Mouse (Mus musculus) midbrain, embryonic 16.5 days (tissue): ENCODE measurements around the gene Wee2. TPM values are rescaled to one million over a fixed set of nuclear protein-coding genes. Genes with fewer than 3 reads are reported as not detected.
A peak's percentile ranks its signal among the peaks of the same experiment; 100 is the strongest.

Source experiments
- ATAC-seq: fragments of 200-750 bp; cut with Nextera tagmentation; 2 replicates; pipeline ENCODE4 v1.8.0; 2017; ENCODE audit warnings: moderate TSS enrichment
- H3K27ac ChIP-seq: fragments of 300-500 bp; sonication (generic); 2 replicates; pipeline ENCODE4 v1.5.1; 2014; ENCODE audit warnings: mild to moderate bottlenecking, low read length, mixed read lengths
- H3K27me3 ChIP-seq: fragments of 300-500 bp; sonication (generic); 2 replicates; pipeline ENCODE4 v1.6.1; 2014; ENCODE audit warnings: low read depth, low read length, mixed read lengths; ENCODE audit not compliant: control insufficient read depth, insufficient read depth
- H3K36me3 ChIP-seq: fragments of 300-500 bp; sonication (generic); 2 replicates; pipeline ENCODE4 v1.6.1; 2014; ENCODE audit warnings: mild to moderate bottlenecking, low read length, moderate library complexity, mixed read lengths; ENCODE audit not compliant: control insufficient read depth, insufficient read depth
- H3K4me1 ChIP-seq: fragments of 300-500 bp; sonication (generic); 2 replicates; pipeline ENCODE4 v1.6.1; 2014; ENCODE audit warnings: mild to moderate bottlenecking, low read length, mixed read lengths; ENCODE audit not compliant: control insufficient read depth, insufficient read depth
- H3K4me2 ChIP-seq: fragments of 300-500 bp; sonication (generic); 2 replicates; pipeline ENCODE4 v1.6.1; 2014; ENCODE audit warnings: mild to moderate bottlenecking, low read length, mixed read lengths
- H3K4me3 ChIP-seq: fragments of 300-500 bp; sonication (generic); 2 replicates; pipeline ENCODE4 v1.5.1; 2014; ENCODE audit warnings: low read depth, mild to moderate bottlenecking, low read length, moderate library complexity, mixed read lengths
- H3K9ac ChIP-seq: fragments of 300-500 bp; sonication (generic); 2 replicates; pipeline ENCODE4 v1.6.1; 2014; ENCODE audit warnings: low read depth, low read length, mixed read lengths
- H3K9me3 ChIP-seq: fragments of 300-500 bp; sonication (generic); replicated peaks from 2 replicates; pipeline ENCODE4 v1.6.1; 2014; ENCODE audit warnings: mild to moderate bottlenecking, low read length, mixed read lengths; ENCODE audit not compliant: control insufficient read depth, poor library complexity, severe bottlenecking
- WGBS: fragments of 180-500 bp; shearing (Covaris S2); extraction: QIAGEN DNeasy Blood & Tissue Kit; methylation state at CpG from one replicate; pipeline ENCODE4 v1.1.7; 2014; 5-methylcytosine and 5-hydroxymethylcytosine counted together
- polyA plus RNA-seq: library from polyadenylated mRNA; unstranded; fragments of >200 nt; fragmentation: Nextera tagmentation; extraction: Ambion mirVana; gene quantifications from 2 replicates; pipeline ENCODE4 v1.2.1, GENCODE M21; 2015

The Wee2 gene
- polyA plus RNA-seq, 1 experiment from 2014 or later: 0.10 TPM

DNA sequence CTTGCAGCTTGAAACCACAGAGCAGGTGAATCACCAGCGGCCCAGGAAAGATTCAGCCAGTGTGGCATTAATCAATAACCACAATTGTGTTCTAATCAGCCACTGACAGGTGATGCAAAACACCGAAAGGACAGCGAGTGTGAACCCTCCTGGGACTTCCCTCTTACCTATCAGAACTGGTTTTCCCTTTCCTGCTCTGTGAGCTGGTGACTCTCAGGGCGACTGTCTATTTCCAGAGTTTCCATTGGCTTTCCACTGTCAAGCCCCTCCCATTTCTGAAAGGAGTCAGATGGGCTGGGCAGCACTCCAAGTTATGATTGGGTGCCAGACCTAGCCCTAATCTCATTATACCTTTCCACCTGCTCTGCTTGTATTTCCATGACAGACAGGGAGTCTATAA, 7.5 kb upstream of the Wee2 start:
- no peaks in the 10 kb centered on the region for H3K36me3 ChIP-seq
- H3K27me3 ChIP-seq: no peaks in the 10 kb centered on the region
- H3K4me3 ChIP-seq: no peak overlapping the region
- no peak for ATAC-seq
- no peak overlapping the region for H3K27ac ChIP-seq
- H3K4me1 ChIP-seq: peaks cover 13% of the 10 kb centered on the region
- no peak overlapping the region for H3K9ac ChIP-seq
- no peaks in the 10 kb centered on the region for H3K9me3 ChIP-seq
- H3K4me2 ChIP-seq: no peak overlapping the region
- 65% methylated on average over 4 of the region's 4 CpGs for WGBS

DNA sequence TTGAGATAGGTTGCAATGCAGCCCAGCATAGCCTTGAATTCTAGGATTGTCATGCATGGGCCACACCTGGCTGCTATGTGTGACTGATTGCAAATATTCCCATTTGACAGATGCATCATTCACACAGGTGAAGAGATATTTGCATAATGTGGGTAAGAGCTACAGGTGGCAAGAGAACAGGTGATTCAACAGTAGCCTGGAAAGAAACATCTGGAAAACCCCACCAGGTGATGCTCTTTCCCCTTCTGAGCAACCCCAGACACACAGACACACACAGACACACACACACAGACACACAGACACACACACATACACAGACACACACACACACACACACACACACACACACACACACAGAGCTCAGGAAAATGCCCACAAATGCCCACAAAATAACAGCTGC, 7.1 kb upstream of the Wee2 start:
- Histone ChIP-seq H3K36me3 (no peaks in the 10 kb centered on the region), H3K9me3 (no peaks in the 10 kb centered on the region), H3K27ac (0 out of 2 replicates have a peak overlapping the region, but pooled peaks have one; percentile 13), H3K4me3 (no peak overlapping the region), H3K4me2 (no peak overlapping the region), H3K9ac (no peak overlapping the region), H3K4me1 (peaks cover 16% of the 10 kb centered on the region), H3K27me3 (no peaks in the 10 kb centered on the region)
- ATAC-seq: no peak

DNA sequence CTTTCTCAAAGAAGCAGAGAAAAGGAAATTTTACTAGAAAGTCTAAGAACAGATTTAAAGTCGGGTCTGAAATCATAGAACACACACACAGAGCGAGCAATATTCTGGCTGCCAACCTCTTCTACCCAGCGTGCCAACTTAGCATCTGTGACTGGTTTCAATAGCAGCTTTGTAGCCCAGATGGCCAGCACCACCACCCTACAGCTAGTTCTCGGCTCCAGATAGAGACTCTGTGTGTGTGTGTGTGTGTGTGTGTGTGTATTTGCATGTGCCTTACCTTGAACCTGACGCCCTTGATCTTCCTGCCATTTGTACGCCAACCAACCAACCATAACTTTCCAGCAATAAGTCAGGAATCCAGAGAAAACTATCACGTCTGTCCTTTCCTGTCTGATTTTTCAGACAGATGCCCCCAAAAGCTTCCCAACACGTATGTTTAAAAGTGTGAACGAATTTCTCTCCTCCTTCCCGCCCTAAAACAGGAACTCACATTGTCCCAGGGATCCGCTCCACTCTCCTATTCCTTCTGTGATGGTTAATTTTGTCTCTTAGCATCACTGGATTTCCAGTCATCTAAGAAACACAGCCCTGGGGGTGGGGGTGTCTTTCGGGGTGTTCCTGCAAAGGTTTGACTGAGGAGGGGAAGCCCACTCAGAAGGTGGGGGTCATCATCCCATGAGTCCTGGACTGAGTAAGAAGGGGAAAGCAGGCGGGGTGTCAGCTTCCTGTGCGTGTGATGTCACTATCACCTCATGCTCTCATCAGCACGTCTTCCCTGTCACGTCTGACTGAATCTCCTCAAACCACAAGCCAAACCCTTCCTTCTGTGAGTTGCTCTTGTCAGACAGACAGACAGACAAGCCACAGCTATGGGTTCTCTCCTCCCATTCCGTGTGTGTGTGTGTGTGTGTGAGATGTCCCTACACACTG, 6.3 kb upstream of the Wee2 start:
- Histone ChIP-seq H3K27ac (no peak overlapping the region), H3K4me1 (peaks cover 16% of the 10 kb centered on the region), H3K36me3 (no peaks in the 10 kb centered on the region), H3K27me3 (no peaks in the 10 kb centered on the region), H3K4me2 (no peak overlapping the region), H3K4me3 (no peak overlapping the region), H3K9ac (no peak overlapping the region), H3K9me3 (no peaks in the 10 kb centered on the region)
- ATAC-seq: no peak
- WGBS: 89% methylated on average over 17 of the region's 17 CpGs

DNA sequence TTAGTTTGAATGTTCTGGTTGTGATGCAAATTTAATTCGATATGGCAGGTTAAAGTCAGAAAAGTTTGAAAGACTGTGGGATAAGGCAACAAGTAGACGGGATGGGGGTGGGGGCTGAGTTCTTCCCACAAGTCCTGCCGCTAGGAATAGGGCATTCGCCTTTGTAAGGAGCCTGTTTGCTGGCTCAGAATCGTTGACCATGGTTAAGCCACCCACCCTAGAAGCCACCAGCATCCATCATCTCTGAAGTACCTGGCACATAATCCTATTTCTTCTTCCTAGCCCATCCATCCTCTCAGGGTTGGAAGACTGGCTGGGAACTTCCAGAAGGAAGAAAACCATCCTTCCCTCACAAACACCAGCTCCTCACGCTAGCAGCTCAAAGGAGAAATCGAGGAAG, 4.2 kb upstream of the Wee2 start:
- peak overlapping the region; percentile 53 for H3K4me3 ChIP-seq
- no peaks in the 10 kb centered on the region; the same call in 1 of the 2 replicates for H3K27me3 ChIP-seq
- WGBS: 5% methylated on average over 7 of the region's 7 CpGs
- H3K36me3 ChIP-seq: no peaks in the 10 kb centered on the region
- no peaks in the 10 kb centered on the region for H3K9me3 ChIP-seq
- H3K4me2 ChIP-seq: peak overlapping the region; percentile 78
- peak overlapping the region; percentile 72 for H3K9ac ChIP-seq
- ATAC-seq: no peak; the same call in 1 of the 2 replicates
- H3K27ac ChIP-seq: peak overlapping the region; percentile 80
- H3K4me1 ChIP-seq: peaks cover 13% of the 10 kb centered on the region

DNA sequence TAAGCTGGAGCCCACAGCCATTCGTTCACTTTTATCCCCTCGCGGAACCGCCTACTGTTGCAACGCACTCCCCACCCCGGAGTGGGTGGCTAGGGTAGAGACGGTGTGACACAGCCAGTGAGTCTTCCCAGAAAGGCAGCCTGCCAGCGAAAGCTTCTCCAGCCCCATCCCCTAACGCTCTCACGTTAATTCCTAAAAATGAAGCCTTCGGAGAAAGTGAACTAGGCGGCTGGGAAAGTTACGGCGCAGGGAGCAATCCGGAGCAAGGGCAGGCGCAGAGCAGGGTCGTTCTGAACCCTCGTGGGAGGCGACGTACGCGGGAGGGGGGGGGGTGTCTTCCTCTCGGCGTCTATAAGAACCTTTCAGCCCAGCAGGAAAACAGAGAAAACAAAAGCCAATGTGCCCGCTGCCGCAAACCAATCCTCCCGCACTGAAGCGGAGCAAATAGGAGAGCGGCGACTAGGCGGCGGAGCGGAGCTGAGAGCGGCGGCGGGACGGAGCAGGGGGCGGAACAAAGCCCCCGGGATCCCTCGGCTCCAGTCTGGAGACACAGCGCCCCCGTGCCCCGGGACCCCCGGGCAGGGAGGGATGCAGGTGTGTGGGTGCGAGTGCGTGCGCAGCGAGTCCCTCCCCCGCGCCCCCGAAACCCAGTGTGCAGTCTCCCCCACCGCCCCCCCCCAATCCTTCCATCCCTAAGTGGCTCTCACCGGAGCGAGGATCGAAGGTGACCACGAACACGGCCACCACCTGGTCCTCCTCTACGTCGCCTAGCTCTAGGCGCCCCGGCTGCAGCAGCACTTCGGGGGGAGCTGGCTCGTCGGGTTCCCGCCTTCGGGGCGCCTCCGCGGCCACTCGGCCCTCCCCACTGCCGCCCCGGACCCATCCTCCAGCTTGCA, 3.5 kb upstream of the Wee2 start:
- peaks cover 13% of the 10 kb centered on the region for H3K4me1 ChIP-seq
- under 1% methylated on average over 50 of the region's 72 CpGs for WGBS
- H3K36me3 ChIP-seq: no peaks in the 10 kb centered on the region
- H3K4me2 ChIP-seq: peak overlapping the region; percentile 78
- H3K9ac ChIP-seq: peak overlapping the region; percentile 72
- no peaks in the 10 kb centered on the region for H3K9me3 ChIP-seq
- peak overlapping the region; percentile 80 for H3K27ac ChIP-seq
- no peaks in the 10 kb centered on the region; the same call in 1 of the 2 replicates for H3K27me3 ChIP-seq
- H3K4me3 ChIP-seq: peak overlapping the region; percentile 53
- peak; percentile 80 for ATAC-seq

DNA sequence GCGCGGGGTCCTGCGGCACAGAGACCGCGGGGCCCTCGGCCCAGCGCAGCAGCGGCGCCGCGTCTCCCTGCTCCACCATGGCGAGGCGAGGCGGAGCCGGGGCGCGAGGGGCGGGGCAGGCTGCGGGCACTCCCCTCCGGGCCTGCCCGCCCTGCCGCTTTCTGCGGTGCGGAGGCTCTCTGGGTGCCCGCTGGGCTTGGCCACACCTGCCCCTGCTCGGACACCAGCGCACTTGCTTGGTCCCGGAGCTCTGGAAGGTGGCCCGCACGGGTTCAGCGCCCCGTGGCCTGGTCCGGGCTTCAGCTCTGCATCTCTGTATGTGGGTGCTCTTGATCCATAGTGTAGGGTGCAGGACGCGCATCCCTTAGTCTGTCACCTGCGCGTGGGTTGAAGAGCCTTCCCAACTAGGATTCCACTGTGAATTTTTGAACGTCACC, 2.8 kb upstream of the Wee2 start, which contains the start of gene E330009J07Rik:
TSS of gene E330009J07Rik (minus strand) at position 89 of the 437 bp plus-strand sequence.
- 2% methylated on average over 35 of the region's 38 CpGs for WGBS

DNA sequence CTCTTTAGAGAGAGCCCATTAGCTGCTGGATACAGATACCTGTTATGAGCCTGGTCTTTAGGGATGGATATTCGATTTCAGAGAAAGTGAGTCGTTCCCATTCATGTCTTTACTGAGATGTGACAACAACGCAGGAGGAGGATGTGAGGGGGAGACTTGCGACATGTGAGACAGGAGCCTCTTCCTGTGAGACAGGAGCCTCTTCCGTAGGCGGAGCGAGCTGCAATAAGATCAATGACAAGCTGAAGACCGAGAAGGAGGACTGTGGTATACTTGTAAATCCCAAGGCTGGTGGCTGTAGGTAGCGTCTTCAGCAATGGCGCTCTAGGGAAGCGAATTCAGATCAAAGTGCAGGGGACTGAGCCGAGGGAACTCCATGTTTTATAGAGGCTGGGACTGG, 843 bp downstream of the Wee2 start:
- H3K9me3 ChIP-seq: no peaks in the 10 kb centered on the region
- peaks cover 4% of the 10 kb centered on the region for H3K4me1 ChIP-seq
- H3K4me2 ChIP-seq: no peak overlapping the region
- no peak overlapping the region for H3K9ac ChIP-seq
- ATAC-seq: no peak
- H3K27ac ChIP-seq: no peak overlapping the region
- no peak overlapping the region for H3K4me3 ChIP-seq
- no peaks in the 10 kb centered on the region; the same call in 1 of the 2 replicates for H3K27me3 ChIP-seq
- 49% methylated on average over 12 of the region's 12 CpGs for WGBS
- H3K36me3 ChIP-seq: no peaks in the 10 kb centered on the region

More for the DNA sequence above, 2.8 kb upstream of the Wee2 start, which contains the start of gene E330009J07Rik:
- H3K27ac ChIP-seq: peak within 1 kb of the TSS; percentile 80
- peak; percentile 88 for ATAC-seq
- peaks cover 13% of the 10 kb centered on the region for H3K4me1 ChIP-seq
- H3K9ac ChIP-seq: peak within 1 kb of the TSS; percentile 72
- no peaks in the 10 kb centered on the region for H3K36me3 ChIP-seq
- peak within 1 kb of the TSS; percentile 53 for H3K4me3 ChIP-seq
- no peaks in the 10 kb centered on the region; the same call in 1 of the 2 replicates for H3K27me3 ChIP-seq
- H3K4me2 ChIP-seq: peak within 1 kb of the TSS; percentile 78
- no peaks in the 10 kb centered on the region for H3K9me3 ChIP-seq

DNA sequence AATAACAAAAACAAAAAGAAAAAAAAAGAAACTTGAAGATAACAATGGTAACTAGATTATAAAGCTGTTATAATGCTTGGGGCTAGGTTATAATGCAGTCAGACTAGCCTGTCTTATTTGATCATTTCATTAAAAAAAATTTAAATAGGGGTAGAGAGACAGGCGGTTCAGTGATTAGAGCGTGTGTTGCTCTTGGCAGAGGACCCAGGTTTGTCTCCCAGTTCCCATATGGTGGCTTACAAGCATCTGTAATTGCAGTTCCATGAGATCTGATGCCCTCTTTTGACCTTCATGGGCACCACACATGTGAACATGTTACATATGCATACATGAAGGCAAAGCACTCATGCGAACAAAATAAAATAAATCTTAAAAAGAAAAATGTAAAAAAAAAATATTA, 2.4 kb downstream of the Wee2 start:
- H3K4me2 ChIP-seq: no peak overlapping the region
- no peak for ATAC-seq
- H3K9ac ChIP-seq: no peak overlapping the region
- H3K4me1 ChIP-seq: peaks cover 3% of the 10 kb centered on the region; the same call in 1 of the 2 replicates
- H3K4me3 ChIP-seq: no peak overlapping the region
- no peaks in the 10 kb centered on the region for H3K36me3 ChIP-seq
- no peak overlapping the region for H3K27ac ChIP-seq
- 60% methylated on average over 3 of the region's 3 CpGs for WGBS
- no peaks in the 10 kb centered on the region; the same call in 1 of the 2 replicates for H3K27me3 ChIP-seq
- no peaks in the 10 kb centered on the region for H3K9me3 ChIP-seq
